Mouse (Mus musculus): ENCODE data around the gene Gap43. TPM values are rescaled to one million over a fixed set of nuclear protein-coding genes. Genes with fewer than 3 reads are reported as not detected.

Gap43 gene
- polyA plus RNA-seq, 1 experiment from 2014 or later = 13.3 TPM

DNA sequence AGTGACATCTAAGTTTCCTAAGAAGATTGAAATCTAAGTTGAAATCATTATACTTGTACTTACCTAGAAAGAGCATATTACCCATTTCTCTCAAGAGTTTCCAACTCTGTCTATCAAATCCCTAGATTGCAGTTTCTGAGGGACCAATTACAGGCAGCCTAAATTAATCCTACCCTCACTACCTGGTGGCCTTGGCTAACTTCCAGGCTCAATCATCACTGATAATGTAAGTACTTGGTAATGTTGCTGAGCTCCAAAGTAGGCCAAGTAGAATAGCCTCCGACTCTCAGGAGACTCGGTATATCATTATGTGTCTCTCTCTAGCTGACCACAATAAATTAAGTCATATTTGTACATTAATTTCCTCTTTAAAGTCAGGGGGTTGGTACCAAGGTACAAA is 62.7 kb downstream of the Gap43 start:
- no peak overlapping the region for H3K27ac ChIP-seq (ENCODE audit: low read depth, low read length)
- H3K4me2 ChIP-seq (replicated peaks; ENCODE audit: low read depth, low read length) = no peak overlapping the region
- no peaks in the 10 kb centered on the region for H3K27me3 ChIP-seq (ENCODE audit: control insufficient read depth, insufficient read depth, low read length)
- no peaks in the 10 kb centered on the region for H3K36me3 ChIP-seq (ENCODE audit: control insufficient read depth, insufficient read depth, low read length)
- H3K4me3 ChIP-seq (ENCODE audit: low read length) = no peak overlapping the region
- H3K9ac ChIP-seq (ENCODE audit: low read depth, low read length) = no peak overlapping the region
- ATAC-seq (ENCODE audit: low FRiP score, low TSS enrichment) = no peak
- no peaks in the 10 kb centered on the region for H3K9me3 ChIP-seq (ENCODE audit: control insufficient read depth, low read length)
- WGBS = 89% methylated on average over 2 of the region's 2 CpGs
- H3K4me1 ChIP-seq (ENCODE audit: control insufficient read depth, insufficient read depth, low read length) = no peaks in the 10 kb centered on the region

- Histone ChIP-seq H3K9me3 (ENCODE audit: control insufficient read depth, low read length) (no peaks in the 10 kb centered on the region), H3K9ac (ENCODE audit: low read depth, low read length) (no peak overlapping the region), H3K27ac (ENCODE audit: low read depth, low read length) (no peak overlapping the region), H3K4me1 (ENCODE audit: control insufficient read depth, insufficient read depth, low read length) (no peaks in the 10 kb centered on the region), H3K27me3 (ENCODE audit: control insufficient read depth, insufficient read depth, low read length) (no peaks in the 10 kb centered on the region), H3K4me3 (ENCODE audit: low read length) (no peak overlapping the region), H3K4me2 (replicated peaks; ENCODE audit: low read depth, low read length) (no peak overlapping the region), H3K36me3 (ENCODE audit: control insufficient read depth, insufficient read depth, low read length) (no peaks in the 10 kb centered on the region)
- no peak for ATAC-seq (ENCODE audit: low FRiP score, low TSS enrichment)
- WGBS = 77% methylated on average over 8 of the region's 8 CpGs
Measured at GRCm38 (mm10) chr16:42277268-42277667, 63.2 kb downstream of the Gap43 start.

GRCm38 (mm10) chr16:42276216-42277141 is 64.0 kb downstream of the Gap43 start:
- 36% methylated on average over 15 of the region's 15 CpGs for WGBS
- Histone ChIP-seq H3K4me3 (ENCODE audit: low read length) (no peak overlapping the region), H3K4me1 (ENCODE audit: control insufficient read depth, insufficient read depth, low read length) (no peaks in the 10 kb centered on the region), H3K9ac (ENCODE audit: low read depth, low read length) (no peak overlapping the region), H3K9me3 (ENCODE audit: control insufficient read depth, low read length) (no peaks in the 10 kb centered on the region), H3K27ac (ENCODE audit: low read depth, low read length) (no peak overlapping the region), H3K4me2 (replicated peaks; ENCODE audit: low read depth, low read length) (no peak overlapping the region), H3K27me3 (ENCODE audit: control insufficient read depth, insufficient read depth, low read length) (no peaks in the 10 kb centered on the region), H3K36me3 (ENCODE audit: control insufficient read depth, insufficient read depth, low read length) (no peaks in the 10 kb centered on the region)
- ATAC-seq (ENCODE audit: low FRiP score, low TSS enrichment) = peak; percentile 68

GRCm38 (mm10) chr16:42275518-42276215 is 64.8 kb downstream of the Gap43 start:
- Histone ChIP-seq H3K4me2 (replicated peaks; ENCODE audit: low read depth, low read length) (no peak overlapping the region), H3K36me3 (ENCODE audit: control insufficient read depth, insufficient read depth, low read length) (no peaks in the 10 kb centered on the region)

GRCm38 (mm10) chr16:42271213-42271612 is 69.2 kb downstream of the Gap43 start:
- Histone ChIP-seq H3K4me3 (ENCODE audit: low read length) (no peak overlapping the region), H3K4me1 (ENCODE audit: control insufficient read depth, insufficient read depth, low read length) (no peaks in the 10 kb centered on the region), H3K36me3 (ENCODE audit: control insufficient read depth, insufficient read depth, low read length) (no peaks in the 10 kb centered on the region), H3K9me3 (ENCODE audit: control insufficient read depth, low read length) (no peaks in the 10 kb centered on the region), H3K4me2 (replicated peaks; ENCODE audit: low read depth, low read length) (no peak overlapping the region), H3K27ac (ENCODE audit: low read depth, low read length) (no peak overlapping the region), H3K9ac (ENCODE audit: low read depth, low read length) (no peak overlapping the region), H3K27me3 (ENCODE audit: control insufficient read depth, insufficient read depth, low read length) (no peaks in the 10 kb centered on the region)
- ATAC-seq (ENCODE audit: low FRiP score, low TSS enrichment) = no peak
- 84% methylated on average over 1 of the region's 1 CpGs for WGBS

More at GRCm38 (mm10) chr16:42275518-42276215, 64.8 kb downstream of the Gap43 start:
- H3K9ac ChIP-seq (ENCODE audit: low read depth, low read length) = no peak overlapping the region
- no peaks in the 10 kb centered on the region for H3K4me1 ChIP-seq (ENCODE audit: control insufficient read depth, insufficient read depth, low read length)
- no peak overlapping the region for H3K27ac ChIP-seq (ENCODE audit: low read depth, low read length)
- no peak for ATAC-seq (ENCODE audit: low FRiP score, low TSS enrichment)
- WGBS = 33% methylated on average over 14 of the region's 14 CpGs
- H3K27me3 ChIP-seq (ENCODE audit: control insufficient read depth, insufficient read depth, low read length) = no peaks in the 10 kb centered on the region
- no peaks in the 10 kb centered on the region for H3K9me3 ChIP-seq (ENCODE audit: control insufficient read depth, low read length)
- H3K4me3 ChIP-seq (ENCODE audit: low read length) = no peak overlapping the region

GRCm38 (mm10) chr16:42269587-42269967 is 70.9 kb downstream of the Gap43 start:
- H3K27ac ChIP-seq (ENCODE audit: low read depth, low read length) = no peak overlapping the region
- H3K4me1 ChIP-seq (ENCODE audit: control insufficient read depth, insufficient read depth, low read length) = no peaks in the 10 kb centered on the region
- no peaks in the 10 kb centered on the region for H3K27me3 ChIP-seq (ENCODE audit: control insufficient read depth, insufficient read depth, low read length)
- no peak overlapping the region for H3K4me2 ChIP-seq (replicated peaks; ENCODE audit: low read depth, low read length)
- no peaks in the 10 kb centered on the region for H3K36me3 ChIP-seq (ENCODE audit: control insufficient read depth, insufficient read depth, low read length)
- no peaks in the 10 kb centered on the region for H3K9me3 ChIP-seq (ENCODE audit: control insufficient read depth, low read length)
- 39% methylated on average over 2 of the region's 2 CpGs for WGBS
- no peak for ATAC-seq (ENCODE audit: low FRiP score, low TSS enrichment)
- H3K4me3 ChIP-seq (ENCODE audit: low read length) = no peak overlapping the region
- no peak overlapping the region for H3K9ac ChIP-seq (ENCODE audit: low read depth, low read length)

DNA sequence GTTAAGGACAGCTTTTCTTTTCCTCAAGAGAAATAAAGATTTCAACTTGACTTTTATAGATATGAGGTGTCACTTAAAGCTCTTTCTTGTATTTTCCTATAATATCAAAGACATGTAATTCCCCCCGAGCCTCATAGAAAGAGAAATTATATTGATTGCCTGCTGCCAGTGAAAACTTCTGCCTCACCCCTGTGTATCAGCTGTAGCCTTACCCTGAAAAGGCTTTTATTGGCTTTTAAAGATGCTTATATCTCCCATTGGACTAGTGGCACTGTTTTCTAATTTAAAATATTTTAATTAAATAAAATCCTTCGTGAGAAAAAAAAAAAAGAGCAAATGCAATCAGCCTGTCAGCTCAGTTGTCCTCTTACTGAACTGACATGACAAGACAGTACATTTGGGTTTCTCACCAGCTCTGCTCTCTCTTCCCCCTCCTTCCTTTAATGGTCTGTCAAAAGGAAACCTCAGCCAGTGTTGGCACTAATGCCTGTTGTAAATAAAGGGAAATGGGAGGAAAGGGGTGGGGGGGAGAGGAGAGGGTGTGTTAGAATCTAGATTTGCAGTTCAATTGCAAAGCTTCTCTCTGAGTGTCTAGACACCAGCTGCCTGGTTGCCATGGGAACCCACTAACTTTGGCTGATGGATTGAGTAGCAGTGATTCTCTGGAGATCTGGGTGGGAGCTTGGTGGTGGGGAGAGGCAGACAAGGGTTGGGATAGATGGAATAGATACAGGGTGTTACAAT is 71.4 kb downstream of the Gap43 start:
- H3K36me3 ChIP-seq (ENCODE audit: control insufficient read depth, insufficient read depth, low read length) = no peaks in the 10 kb centered on the region
- no peaks in the 10 kb centered on the region for H3K4me1 ChIP-seq (ENCODE audit: control insufficient read depth, insufficient read depth, low read length)
- no peak overlapping the region for H3K27ac ChIP-seq (ENCODE audit: low read depth, low read length)
- WGBS = 48% methylated on average over 2 of the region's 2 CpGs
- H3K4me2 ChIP-seq (replicated peaks; ENCODE audit: low read depth, low read length) = no peak overlapping the region
- no peak overlapping the region for H3K4me3 ChIP-seq (ENCODE audit: low read length)
- no peaks in the 10 kb centered on the region for H3K27me3 ChIP-seq (ENCODE audit: control insufficient read depth, insufficient read depth, low read length)
- H3K9me3 ChIP-seq (ENCODE audit: control insufficient read depth, low read length) = no peaks in the 10 kb centered on the region
- ATAC-seq (ENCODE audit: low FRiP score, low TSS enrichment) = no peak
- no peak overlapping the region for H3K9ac ChIP-seq (ENCODE audit: low read depth, low read length)

DNA sequence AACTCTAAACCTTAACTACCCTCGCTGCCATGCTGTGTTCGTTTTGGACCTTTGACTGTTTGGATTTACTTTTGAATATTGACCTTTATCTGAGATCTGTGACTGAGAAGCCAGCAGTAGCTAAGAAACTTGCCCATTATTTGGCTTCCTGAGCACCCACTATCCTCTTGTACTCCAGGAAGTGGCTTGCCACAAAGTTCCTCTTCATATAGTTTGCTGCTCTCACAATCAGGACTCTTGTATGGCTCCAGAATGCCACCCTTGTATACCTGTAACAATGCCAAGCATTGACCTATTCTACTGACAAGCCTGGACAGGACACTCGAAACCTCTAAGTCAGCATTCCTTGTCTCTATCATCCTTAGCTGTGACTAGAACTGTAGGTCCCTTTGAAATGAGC is 75.3 kb downstream of the Gap43 start:
- no peaks in the 10 kb centered on the region for H3K36me3 ChIP-seq (ENCODE audit: control insufficient read depth, insufficient read depth, low read length)
- H3K27me3 ChIP-seq (ENCODE audit: control insufficient read depth, insufficient read depth, low read length) = no peaks in the 10 kb centered on the region
- H3K4me3 ChIP-seq (ENCODE audit: low read length) = no peak overlapping the region
- no peak overlapping the region for H3K4me2 ChIP-seq (replicated peaks; ENCODE audit: low read depth, low read length)
- WGBS = 85% methylated on average over 3 of the region's 3 CpGs
- no peak overlapping the region for H3K27ac ChIP-seq (ENCODE audit: low read depth, low read length)
- ATAC-seq (ENCODE audit: low FRiP score, low TSS enrichment) = no peak
- no peaks in the 10 kb centered on the region for H3K4me1 ChIP-seq (ENCODE audit: control insufficient read depth, insufficient read depth, low read length)
- H3K9ac ChIP-seq (ENCODE audit: low read depth, low read length) = no peak overlapping the region
- H3K9me3 ChIP-seq (ENCODE audit: control insufficient read depth, low read length) = no peaks in the 10 kb centered on the region
